Mouse (Mus musculus) olfactory bulb, adult 2 months (tissue): ENCODE measurements around the gene Mgat2. TPM values are rescaled to one million over a fixed set of nuclear protein-coding genes. Genes with fewer than 3 reads are reported as not detected.
A peak's percentile ranks its signal among the peaks of the same experiment; 100 is the strongest.

ENCODE experiments used
- H3K27ac ChIP-seq: fragments of 200-500 bp; 2 replicates; pipeline ENCODE4 v1.5.1; 2012; ENCODE audit warnings: low read depth, low read length; ENCODE audit not compliant: insufficient read depth
- H3K4me1 ChIP-seq: fragments of 200-500 bp; 2 replicates; pipeline ENCODE4 v1.6.1; 2012; ENCODE audit warnings: low read length; ENCODE audit not compliant: control insufficient read depth, insufficient read depth
- H3K4me3 ChIP-seq: fragments of 200-500 bp; 2 replicates; pipeline ENCODE4 v1.5.1; 2012; ENCODE audit warnings: mild to moderate bottlenecking, low read depth, low read length, moderate library complexity; ENCODE audit not compliant: insufficient read depth
- CTCF ChIP-seq: fragments of 200-500 bp; IDR thresholded peaks from 2 replicates; pipeline ENCODE4 v1.5.1; 2012; ENCODE audit warnings: low read depth, mild to moderate bottlenecking, low read length, moderate library complexity; ENCODE audit not compliant: insufficient read depth
- POLR2A ChIP-seq: fragments of 200-500 bp; IDR thresholded peaks from 2 replicates; pipeline ENCODE4 v1.6.1; 2012; ENCODE audit warnings: mild to moderate bottlenecking, low read depth, low read length, moderate library complexity; ENCODE audit not compliant: insufficient read depth
- WGBS: fragments of 180-500 bp; shearing (Covaris S2); methylation state at CpG from one replicate; pipeline ENCODE4 v1.1.7; 2018; 5-methylcytosine and 5-hydroxymethylcytosine counted together
- polyA plus RNA-seq: library from polyadenylated mRNA; stranded (reverse); fragments of >200 nt; gene quantifications from 2 replicates; pipeline ENCODE4 v1.2.4, GENCODE M21; 2012; ENCODE audit warnings: low replicate concordance; ENCODE audit not compliant: missing spikeins, insufficient read depth, insufficient read length

Mgat2 gene
- polyA plus RNA-seq, 1 experiment: not detected

DNA sequence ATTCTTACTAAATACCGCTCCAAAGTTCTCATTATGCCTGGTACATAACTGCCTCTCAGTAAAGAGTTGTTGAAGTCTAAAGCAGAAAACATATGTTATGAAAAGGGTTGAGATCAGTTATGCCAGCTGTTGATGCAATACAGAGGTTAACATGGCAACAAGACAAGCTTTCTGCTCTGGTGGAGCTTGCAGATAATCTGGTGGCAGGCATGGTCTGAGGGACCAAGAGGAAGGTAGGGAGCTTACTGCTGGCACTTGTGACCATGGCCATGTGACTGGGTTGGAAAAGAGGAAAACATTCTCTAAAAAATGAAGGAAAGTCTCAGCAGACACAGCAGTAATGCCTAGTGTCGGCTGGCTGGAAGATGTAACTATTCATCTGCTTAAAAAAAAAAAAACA is 12.7 kb upstream of the Mgat2 start:
- Histone ChIP-seq H3K27ac (no peak overlapping the region), H3K4me1 (peaks cover 3% of the 10 kb centered on the region), H3K4me3 (no peak overlapping the region)
- no peak for TF ChIP-seq CTCF
- no peak for TF ChIP-seq POLR2A
- WGBS: 93% methylated on average over 2 of the region's 2 CpGs

DNA sequence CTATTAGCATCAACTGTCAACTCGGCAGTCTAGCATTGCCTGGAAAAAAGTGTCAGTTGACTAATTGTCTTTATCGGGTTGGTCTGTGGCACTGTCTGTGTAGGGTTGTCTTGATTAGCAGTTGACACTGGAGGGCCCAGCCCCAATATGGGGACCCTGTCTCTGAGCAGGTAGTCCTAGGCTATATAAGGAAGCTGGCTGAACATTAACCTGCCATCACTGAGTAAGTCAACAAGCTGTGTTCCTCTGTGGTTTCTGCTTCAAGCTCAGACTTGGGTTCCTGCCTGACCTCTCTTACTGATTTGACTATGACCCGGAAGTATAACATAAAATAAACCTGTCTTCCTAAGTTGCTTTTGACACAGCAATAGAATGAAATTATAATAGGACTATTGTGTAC is 8.0 kb upstream of the Mgat2 start:
- Histone ChIP-seq H3K27ac (no peak overlapping the region), H3K4me3 (no peak overlapping the region), H3K4me1 (no peaks in the 10 kb centered on the region)
- TF ChIP-seq POLR2A (no peak), CTCF (no peak)
- WGBS: 94% methylated on average over 3 of the region's 3 CpGs

DNA sequence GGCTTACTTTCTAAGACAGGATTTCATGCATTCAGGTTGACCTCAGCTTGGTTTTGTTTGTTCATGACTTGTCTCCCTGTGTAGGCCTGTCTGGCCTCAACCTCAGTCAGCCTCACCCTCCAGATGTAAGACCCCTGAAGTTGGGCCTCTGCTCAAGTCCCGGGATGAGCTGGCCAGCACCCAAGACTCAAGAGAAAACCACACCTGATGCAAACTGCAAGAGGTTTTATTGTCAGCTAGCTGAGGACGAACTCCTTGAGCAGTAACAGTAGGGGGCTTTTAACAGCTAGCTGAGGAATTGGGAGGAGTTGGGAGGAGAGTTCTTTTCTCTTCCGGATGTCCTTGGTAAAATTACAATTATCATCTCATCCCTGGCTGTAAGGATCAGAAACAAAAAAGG is 6.4 kb upstream of the Mgat2 start:
- Histone ChIP-seq H3K4me1 (no peaks in the 10 kb centered on the region), H3K27ac (no peak overlapping the region), H3K4me3 (no peak overlapping the region)
- TF ChIP-seq CTCF (no peak), POLR2A (no peak)
- WGBS: 31% methylated on average over 3 of the region's 3 CpGs

DNA sequence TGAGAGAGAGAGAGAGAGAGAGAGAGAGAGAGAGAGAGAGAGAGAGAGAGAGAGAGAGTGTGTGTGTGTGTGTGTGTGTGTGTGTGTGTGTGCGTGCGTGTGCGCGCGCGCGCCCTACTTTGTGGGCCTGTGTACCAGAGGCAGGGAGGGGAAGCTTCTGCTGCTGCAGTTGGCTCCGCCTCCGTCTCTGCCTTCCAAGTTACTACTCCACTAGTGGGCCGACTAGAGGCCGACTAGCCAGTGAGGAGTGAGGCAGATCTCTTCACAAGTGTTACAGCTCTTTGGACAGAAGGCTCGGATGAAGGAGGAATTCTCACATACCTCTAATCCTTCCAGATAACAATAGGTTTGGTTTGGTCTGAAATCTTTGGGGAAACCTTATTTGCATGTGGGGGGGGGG is 4.6 kb upstream of the Mgat2 start:
- Histone ChIP-seq H3K4me3 (no peak overlapping the region), H3K27ac (no peak overlapping the region), H3K4me1 (no peaks in the 10 kb centered on the region)
- TF ChIP-seq CTCF (no peak), POLR2A (no peak)
- 75% methylated on average over 12 of the region's 12 CpGs for WGBS

DNA sequence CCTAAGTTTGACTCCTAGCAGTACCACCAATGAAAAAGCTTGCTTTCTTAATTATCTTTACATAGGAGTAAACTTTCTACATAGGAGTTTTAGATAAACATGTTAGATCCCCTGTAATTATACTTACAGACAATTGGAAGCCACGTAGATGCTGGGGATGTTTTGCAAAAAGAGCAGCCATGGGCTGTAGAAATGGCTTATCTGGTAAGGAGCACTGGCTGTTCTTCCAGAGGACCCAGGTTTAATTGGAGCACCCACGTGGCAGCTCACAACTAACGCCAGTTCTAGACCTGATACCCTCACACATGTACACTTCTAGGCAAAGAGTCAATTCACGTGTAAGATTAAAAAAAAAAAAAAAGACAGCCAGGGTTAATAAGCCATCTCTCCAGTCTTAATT is 2.2 kb upstream of the Mgat2 start:
- H3K4me1 ChIP-seq: 0 out of 2 replicates have a peak, but pooled peaks cover 4% of the 10 kb centered on the region
- 81% methylated on average over 4 of the region's 4 CpGs for WGBS
- no peak for TF ChIP-seq POLR2A
- TF ChIP-seq CTCF: no peak

DNA sequence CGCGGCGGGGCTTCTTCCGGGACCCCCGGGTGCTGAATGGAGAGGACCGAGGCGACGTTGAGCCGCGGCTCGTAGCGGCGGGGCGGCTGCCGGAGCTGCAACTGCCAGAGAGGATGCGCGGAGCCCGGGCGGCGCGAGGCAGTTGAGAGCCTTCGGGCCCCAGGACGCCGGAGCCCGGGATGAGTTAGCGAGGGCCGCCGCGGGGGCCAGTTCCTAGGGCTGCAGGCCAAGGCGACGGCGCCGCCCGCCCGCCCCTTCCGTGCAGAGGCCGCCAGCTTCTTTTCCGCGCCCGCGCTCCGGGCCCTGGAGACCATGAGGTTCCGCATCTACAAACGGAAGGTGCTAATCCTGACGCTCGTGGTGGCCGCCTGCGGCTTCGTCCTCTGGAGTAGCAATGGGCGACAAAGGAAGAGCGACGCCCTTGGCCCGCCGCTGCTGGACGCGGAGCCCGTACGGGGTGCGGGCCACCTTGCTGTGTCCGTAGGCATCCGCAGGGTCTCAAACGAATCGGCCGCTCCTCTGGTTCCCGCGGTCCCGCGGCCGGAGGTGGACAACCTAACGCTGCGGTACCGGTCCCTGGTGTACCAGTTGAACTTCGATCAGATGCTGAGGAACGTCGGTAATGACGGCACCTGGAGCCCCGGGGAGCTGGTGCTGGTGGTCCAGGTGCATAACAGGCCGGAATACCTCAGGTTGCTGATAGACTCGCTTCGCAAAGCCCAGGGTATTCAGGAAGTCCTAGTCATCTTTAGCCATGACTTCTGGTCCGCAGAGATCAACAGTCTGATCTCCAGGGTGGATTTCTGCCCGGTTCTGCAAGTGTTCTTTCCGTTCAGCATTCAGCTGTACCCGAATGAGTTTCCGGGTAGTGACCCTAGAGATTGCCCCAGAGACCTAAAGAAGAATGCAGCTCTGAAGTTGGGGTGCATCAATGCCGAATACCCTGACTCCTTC is 662 bp downstream of the Mgat2 start:
- under 1% methylated on average over 86 of the region's 86 CpGs for WGBS
- Histone ChIP-seq H3K4me1 (0 out of 2 replicates have a peak, but pooled peaks cover 4% of the 10 kb centered on the region), H3K27ac (peak overlapping the region; percentile 57; the same call in 1 of the 2 replicates), H3K4me3 (peak overlapping the region; percentile 76)
- no peak for TF ChIP-seq POLR2A
- TF ChIP-seq CTCF: no peak

More for the DNA sequence above, 2.2 kb upstream of the Mgat2 start:
- Histone ChIP-seq H3K4me3 (no peak overlapping the region), H3K27ac (no peak overlapping the region)

DNA sequence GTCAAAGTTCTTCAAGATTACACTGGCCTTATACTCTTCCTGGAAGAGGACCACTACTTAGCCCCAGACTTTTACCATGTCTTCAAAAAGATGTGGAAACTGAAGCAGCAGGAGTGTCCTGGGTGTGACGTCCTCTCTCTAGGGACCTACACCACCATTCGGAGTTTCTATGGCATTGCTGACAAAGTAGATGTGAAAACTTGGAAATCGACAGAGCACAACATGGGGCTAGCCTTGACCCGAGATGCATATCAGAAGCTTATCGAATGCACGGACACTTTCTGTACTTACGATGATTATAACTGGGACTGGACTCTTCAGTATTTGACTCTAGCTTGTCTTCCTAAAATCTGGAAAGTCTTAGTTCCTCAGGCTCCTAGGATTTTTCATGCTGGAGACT is 1.4 kb downstream of the Mgat2 start:
- 68% methylated on average over 7 of the region's 7 CpGs for WGBS

DNA sequence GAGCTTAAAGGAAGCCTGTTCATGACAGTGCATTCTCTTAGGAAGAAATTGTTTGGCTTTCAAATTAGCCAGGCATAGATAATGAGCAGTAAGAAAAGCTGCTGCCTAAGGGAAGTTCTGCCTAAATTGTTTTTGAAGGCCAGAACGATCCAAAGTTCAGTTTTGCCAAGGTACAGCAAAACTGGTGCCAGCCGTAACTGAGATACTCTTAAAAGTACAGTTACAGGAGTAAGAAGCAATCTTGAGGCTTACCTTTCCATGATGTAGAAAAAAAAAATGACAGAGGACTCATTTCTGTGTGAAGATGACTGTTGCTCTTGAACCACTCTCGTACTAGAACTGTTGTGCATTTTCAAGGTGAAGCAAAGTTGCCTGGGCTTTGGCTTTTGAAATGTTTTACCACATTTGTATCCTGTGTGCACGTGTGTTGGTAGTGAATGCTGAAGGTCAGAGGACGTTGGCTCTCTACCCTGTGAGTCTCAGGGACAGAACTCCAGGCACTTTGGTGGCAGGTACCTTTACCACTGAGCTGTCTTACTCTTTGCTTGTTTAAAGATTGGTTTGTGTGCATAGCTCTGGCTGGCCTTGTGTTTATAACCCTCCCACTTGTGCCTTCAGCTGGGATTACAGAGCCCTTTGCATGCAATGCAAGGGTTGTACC is 3.0 kb downstream of the Mgat2 start:
- Histone ChIP-seq H3K4me1 (0 out of 2 replicates have a peak, but pooled peaks cover 4% of the 10 kb centered on the region), H3K27ac (no peak overlapping the region), H3K4me3 (no peak overlapping the region)
- 57% methylated on average over 5 of the region's 5 CpGs for WGBS
- TF ChIP-seq POLR2A (no peak), CTCF (no peak)

More for the DNA sequence above, 1.4 kb downstream of the Mgat2 start:
- Histone ChIP-seq H3K27ac (no peak overlapping the region), H3K4me3 (no peak overlapping the region), H3K4me1 (0 out of 2 replicates have a peak, but pooled peaks cover 4% of the 10 kb centered on the region)
- no peak for TF ChIP-seq CTCF
- TF ChIP-seq POLR2A: no peak

DNA sequence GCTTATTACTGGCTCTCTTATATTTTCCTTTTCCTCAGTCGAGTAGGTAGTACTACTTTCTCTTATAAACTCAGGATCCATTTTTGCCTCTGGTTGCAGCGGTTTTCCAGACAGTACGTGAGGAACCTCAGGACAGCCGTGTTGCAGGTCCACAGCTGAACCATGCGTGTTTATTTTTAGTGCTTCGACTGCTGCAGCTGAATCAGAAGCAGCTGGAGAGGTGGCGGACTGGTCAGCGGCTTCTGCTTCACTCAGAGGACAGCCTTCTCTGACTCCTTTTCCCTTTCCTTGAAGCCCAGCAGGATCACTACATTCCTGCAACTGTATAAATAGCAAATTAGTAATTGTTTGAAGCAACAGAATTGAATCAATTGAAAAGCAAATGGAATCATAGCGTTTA is 6.1 kb downstream of the Mgat2 start:
- WGBS: 87% methylated on average over 9 of the region's 9 CpGs
- Histone ChIP-seq H3K4me1 (0 out of 2 replicates have a peak, but pooled peaks cover under 1% of the 10 kb centered on the region), H3K27ac (no peak overlapping the region), H3K4me3 (no peak overlapping the region)
- no peak for TF ChIP-seq CTCF
- TF ChIP-seq POLR2A: no peak
